Comparison of ENCODE assay signal across 14 mouse cellular contexts in the genomic region with DNA sequence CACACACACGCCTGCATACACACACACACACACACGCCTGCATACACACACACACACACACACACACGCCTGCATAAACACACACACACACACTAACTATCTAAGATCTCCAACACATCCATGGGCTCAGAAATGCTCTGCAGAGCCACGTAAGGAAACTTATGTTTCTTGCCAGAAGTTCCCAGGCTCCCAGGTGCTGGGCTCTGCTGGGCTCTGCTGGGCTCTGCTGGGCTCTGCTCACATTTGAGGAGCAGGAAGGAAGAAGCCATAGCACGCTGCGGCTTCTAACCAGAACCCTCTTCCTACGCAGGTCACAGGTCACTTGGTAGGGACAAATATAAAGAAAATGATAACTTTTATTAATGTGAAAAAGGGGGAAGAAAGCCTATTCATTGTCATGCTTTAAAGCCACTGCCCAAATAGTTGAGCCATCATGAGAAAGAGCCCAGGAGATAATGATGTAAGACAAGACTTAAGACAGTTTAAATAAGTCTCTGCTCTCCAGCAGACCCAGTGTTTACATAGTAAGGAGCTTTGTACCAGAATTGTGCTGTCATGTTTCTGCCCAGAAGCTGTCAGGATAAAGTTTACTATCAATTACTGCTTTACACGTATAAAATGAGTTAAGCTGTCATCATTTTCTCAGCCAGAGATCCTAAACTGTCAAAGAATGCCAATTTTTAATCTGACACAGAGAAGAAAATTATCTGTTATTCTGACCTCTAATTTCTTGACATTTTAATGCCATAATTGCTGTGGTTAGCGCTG.
A peak's percentile ranks its signal among the peaks of the same experiment; 100 is the strongest.
DNase-seq lines count a peak whose midpoint lies in the region; ATAC-seq and TF ChIP-seq lines count a peak whose summit lies in the region.
"Had no signal": no experiment of that assay in that cellular context is flagged by ENCODE, and none has a peak within 500 bp of the region (broad histone marks: within the 10 kb centered on the region; RNA-seq: fewer than 3 reads in every experiment).

No protein-coding gene starts in this region.

- H3K4me1 ChIP-seq in forebrain, postnatal 0 days (ENCODE audit: insufficient read depth): no peaks in the 10 kb centered on the region; the same call in 1 of the 2 replicates
- H3K4me1 ChIP-seq in forebrain, embryonic 12.5 days: peaks cover 12% of the 10 kb centered on the region
- H3K4me1 ChIP-seq in lung, adult 2 months (ENCODE audit: control insufficient read depth, insufficient read depth, low read length): no peaks in the 10 kb centered on the region
- H3K4me1 ChIP-seq: kidney, embryonic 15.5 days; liver, embryonic 13.5 days had no signal

- peak; percentile 53; the same call in 1 of the 2 replicates for ATAC-seq in forebrain, postnatal 0 days
- ATAC-seq in forebrain, embryonic 12.5 days (ENCODE audit: low FRiP score): no peak
- 0 out of 2 replicates have a peak, but pooled peaks have one; percentile 39 for ATAC-seq in megakaryocyte, adult 5-6 weeks (ENCODE audit: poor library complexity, severe bottlenecking)

- no peaks in the 10 kb centered on the region for H3K9me3 ChIP-seq in forebrain, postnatal 0 days (ENCODE audit: low read length)
- no peaks in the 10 kb centered on the region for H3K9me3 ChIP-seq in forebrain, embryonic 12.5 days
- H3K9me3 ChIP-seq: embryonic facial prominence, embryonic 15.5 days; kidney, embryonic 15.5 days; liver, embryonic 13.5 days; midbrain, embryonic 12.5 days had no signal

- no peak for TF ChIP-seq CTCF in forebrain, postnatal 0 days (IDR thresholded peaks at IDR 0.05; ENCODE audit: low read depth)
- TF ChIP-seq CTCF in lung, adult 2 months (IDR thresholded peaks at IDR 0.05; ENCODE audit: insufficient read depth, low read length): no peak
- TF ChIP-seq CTCF in brain, embryonic 14.5 days (IDR thresholded peaks at IDR 0.05; ENCODE audit: borderline replicate concordance, extremely low read depth, insufficient read depth, insufficient read length): no peak

- H3K4me3 ChIP-seq in forebrain, postnatal 0 days (ENCODE audit: low read depth, low read length): no peak overlapping the region
- H3K4me3 ChIP-seq in forebrain, embryonic 12.5 days (replicated peaks): no peak overlapping the region
- H3K4me3 ChIP-seq in lung, adult 2 months (replicated peaks; ENCODE audit: extremely low read depth, low read depth, low read length): no peak overlapping the region
- H3K4me3 ChIP-seq: embryonic facial prominence, embryonic 15.5 days; kidney, embryonic 15.5 days; liver, embryonic 13.5 days; midbrain, embryonic 12.5 days had no signal

- no peak overlapping the region for H3K27ac ChIP-seq in forebrain, postnatal 0 days (ENCODE audit: low read depth, low read length)
- H3K27ac ChIP-seq in forebrain, embryonic 12.5 days: no peak overlapping the region
- H3K27ac ChIP-seq: embryonic facial prominence, embryonic 15.5 days; kidney, embryonic 15.5 days; liver, embryonic 13.5 days; midbrain, embryonic 12.5 days had no signal

- no peak overlapping the region for H3K4me2 ChIP-seq in forebrain, postnatal 0 days (ENCODE audit: low read depth)
- no peak overlapping the region for H3K4me2 ChIP-seq in forebrain, embryonic 12.5 days
- H3K4me2 ChIP-seq: embryonic facial prominence, embryonic 15.5 days; kidney, embryonic 15.5 days; liver, embryonic 13.5 days; midbrain, embryonic 12.5 days had no signal

- H3K27me3 ChIP-seq in forebrain, postnatal 0 days (ENCODE audit: insufficient read depth, low read length): no peaks in the 10 kb centered on the region
- H3K27me3 ChIP-seq in forebrain, embryonic 12.5 days: no peaks in the 10 kb centered on the region
- H3K27me3 ChIP-seq: embryonic facial prominence, embryonic 15.5 days; kidney, embryonic 15.5 days; liver, embryonic 13.5 days; midbrain, embryonic 12.5 days had no signal

- peaks cover 15% of the 10 kb centered on the region for H3K36me3 ChIP-seq in forebrain, postnatal 0 days (ENCODE audit: insufficient read depth)
- H3K36me3 ChIP-seq in forebrain, embryonic 12.5 days (replicated peaks): no peaks in the 10 kb centered on the region
- H3K36me3 ChIP-seq: kidney, embryonic 15.5 days; liver, embryonic 13.5 days had no signal

- H3K9ac ChIP-seq in forebrain, postnatal 0 days: no peak overlapping the region
- no peak overlapping the region for H3K9ac ChIP-seq in forebrain, embryonic 12.5 days
- H3K9ac ChIP-seq: embryonic facial prominence, embryonic 15.5 days; kidney, embryonic 15.5 days; liver, embryonic 13.5 days; midbrain, embryonic 12.5 days had no signal

- intact Hi-C loops in left cerebral cortex, postnatal 14 days (cut with DNase I): no loop called here

- TF ChIP-seq POLR2A in lung, adult 2 months (IDR thresholded peaks at IDR 0.05; ENCODE audit: borderline replicate concordance, extremely low read depth, low read depth, low read length): no peak
- TF ChIP-seq POLR2A in brain, embryonic 14.5 days (IDR thresholded peaks at IDR 0.05; ENCODE audit: borderline replicate concordance, extremely low read depth, insufficient read depth, insufficient read length, poor library complexity, severe bottlenecking): no peak

- DNase-seq in forebrain, postnatal 0 days: no peak
- DNase-seq in lung, postnatal 10 days: peak; percentile 10
- no peak for DNase-seq in lung, adult 2 months
- peak; percentile 55 for DNase-seq in brain, embryonic 14.5 days (ENCODE audit: low read depth)
- no peak for DNase-seq in left cerebral cortex, postnatal 14 days (ENCODE audit: low spot score in 2 of 2)
- DNase-seq in cerebellum, adult 18-20 months: no peak
- DNase-seq: cerebellum, adult 11 months; gastrocnemius, postnatal 36 days; liver, embryonic 13.5 days had no signal

- WGBS in forebrain, postnatal 0 days: 70% methylated on average over 9 of the region's 9 CpGs
- WGBS in forebrain, embryonic 12.5 days: 74% methylated on average over 8 of the region's 9 CpGs
- WGBS in lung, adult 2 months: 52% methylated on average over 9 of the region's 9 CpGs

Comparison
In these comparisons a context has a peak if more than half of its experiments do, and no peak if none do; other contexts are left out.
1. DNase-seq: peak in lung, postnatal 10 days (single experiment) and brain, embryonic 14.5 days (single experiment); none in forebrain, postnatal 0 days (single experiment), lung, adult 2 months (single experiment), left cerebral cortex, postnatal 14 days (0 of 2) and cerebellum, adult 18-20 months (0 of 2).